Mouse (Mus musculus) hindbrain, embryonic 15.5 days (tissue): ENCODE measurements around the gene Pex12. TPM values are rescaled to one million over a fixed set of nuclear protein-coding genes. Genes with fewer than 3 reads are reported as not detected.
"Not testable (repeated sequence)": the region's sequence is repeated elsewhere in the genome, so short reads cannot be mapped to it uniquely, and the experiment has no call there.

Source experiments
- ATAC-seq: fragments of 200-750 bp; cut with Nextera tagmentation; 2 replicates; pipeline ENCODE4 v1.8.0; 2017; ENCODE audit warnings: low read depth, moderate number of reproducible peaks, moderate TSS enrichment; ENCODE audit not compliant: low FRiP score
- H3K27ac ChIP-seq: fragments of 300-500 bp; sonication (generic); replicated peaks from 2 replicates; pipeline ENCODE4 v1.5.1; 2015; ENCODE audit warnings: mild to moderate bottlenecking, inconsistent platforms
- H3K27me3 ChIP-seq: fragments of 300-500 bp; sonication (generic); 2 replicates; pipeline ENCODE4 v1.6.1; 2015; ENCODE audit warnings: control low read depth, inconsistent platforms
- H3K36me3 ChIP-seq: fragments of 300-500 bp; sonication (generic); 2 replicates; pipeline ENCODE4 v1.6.1; 2015; ENCODE audit warnings: control low read depth, inconsistent platforms
- H3K4me1 ChIP-seq: fragments of 300-500 bp; sonication (generic); replicated peaks from 2 replicates; pipeline ENCODE4 v1.6.1; 2015; ENCODE audit warnings: control low read depth, inconsistent platforms
- H3K4me2 ChIP-seq: fragments of 300-500 bp; sonication (generic); 2 replicates; pipeline ENCODE4 v1.6.1; 2015; ENCODE audit warnings: moderate library complexity, mild to moderate bottlenecking, inconsistent platforms
- H3K4me3 ChIP-seq: fragments of 300-500 bp; sonication (generic); 2 replicates; pipeline ENCODE4 v1.5.1; 2015; ENCODE audit warnings: mild to moderate bottlenecking, inconsistent platforms
- H3K9ac ChIP-seq: fragments of 300-500 bp; sonication (generic); 2 replicates; pipeline ENCODE4 v1.6.1; 2015; ENCODE audit warnings: inconsistent platforms
- H3K9me3 ChIP-seq: fragments of 300-500 bp; sonication (generic); 2 replicates; pipeline ENCODE4 v1.6.1; 2016; ENCODE audit warnings: control low read depth, inconsistent platforms
- WGBS: fragments of 180-500 bp; shearing (Covaris S2); methylation state at CpG from one replicate; pipeline ENCODE4 v1.1.7; 2015; 5-methylcytosine and 5-hydroxymethylcytosine counted together
- polyA plus RNA-seq: library from polyadenylated mRNA; unstranded; fragments of >200 nt; fragmentation: Nextera tagmentation; extraction: Ambion mirVana; gene quantifications from 2 replicates; pipeline ENCODE4 v1.2.1, GENCODE M21; 2015

Gene Pex12
- polyA plus RNA-seq, 1 experiment from 2014 or later: 15.6 TPM

- Histone ChIP-seq H3K4me1 (peaks cover 4% of the 10 kb centered on the region; the same call in 1 of the 2 replicates), H3K4me2 (no peak overlapping the region), H3K27me3 (no peaks in the 10 kb centered on the region), H3K36me3 (no peaks in the 10 kb centered on the region), H3K27ac (no peak overlapping the region), H3K9me3 (no peaks in the 10 kb centered on the region), H3K9ac (no peak overlapping the region), H3K4me3 (no peak overlapping the region)
- 90% methylated on average over 4 of the region's 4 CpGs for WGBS
- ATAC-seq: no peak
Observed at GRCm38 (mm10) chr11:83285627-83286026, 16.8 kb downstream of the Pex12 start.

GRCm38 (mm10) chr11:83282084-83282483 is 20.3 kb downstream of the Pex12 start:
- Histone ChIP-seq H3K9me3 (no peaks in the 10 kb centered on the region), H3K4me2 (no peak overlapping the region), H3K27me3 (no peaks in the 10 kb centered on the region), H3K9ac (no peak overlapping the region), H3K4me3 (no peak overlapping the region), H3K27ac (no peak overlapping the region), H3K36me3 (no peaks in the 10 kb centered on the region), H3K4me1 (no peaks in the 10 kb centered on the region)
- WGBS: 78% methylated on average over 2 of the region's 2 CpGs
- ATAC-seq: no peak

GRCm38 (mm10) chr11:83279691-83280090 is 22.7 kb downstream of the Pex12 start:
- Histone ChIP-seq H3K9ac (no peak overlapping the region), H3K9me3 (no peaks in the 10 kb centered on the region), H3K4me3 (no peak overlapping the region), H3K27me3 (no peaks in the 10 kb centered on the region), H3K4me2 (no peak overlapping the region), H3K36me3 (no peaks in the 10 kb centered on the region), H3K4me1 (no peaks in the 10 kb centered on the region), H3K27ac (no peak overlapping the region)
- WGBS: 75% methylated on average over 6 of the region's 6 CpGs
- no peak for ATAC-seq

DNA sequence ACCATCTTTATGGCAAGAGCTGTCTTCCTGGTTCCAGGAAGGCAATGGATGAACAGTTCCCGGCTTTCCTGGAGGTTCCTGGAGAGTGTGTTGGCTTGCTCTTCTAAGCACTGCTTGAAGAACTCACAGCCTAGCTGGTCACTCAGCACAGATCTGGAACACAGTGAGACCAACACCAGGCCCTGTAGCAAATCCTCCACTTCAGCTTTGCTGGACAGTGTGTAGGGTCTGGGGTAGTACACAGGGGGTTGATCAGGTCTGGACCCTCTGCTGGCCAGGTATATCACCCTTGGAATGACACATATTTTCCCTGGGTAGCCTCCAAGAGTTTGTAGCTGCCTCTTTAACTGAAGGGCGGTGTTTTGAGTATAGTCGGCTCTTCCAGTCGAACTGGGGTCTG is 23.4 kb downstream of the Pex12 start:
- 83% methylated on average over 4 of the region's 4 CpGs for WGBS
- H3K4me3 ChIP-seq: no peak overlapping the region
- no peaks in the 10 kb centered on the region for H3K9me3 ChIP-seq
- H3K9ac ChIP-seq: no peak overlapping the region
- H3K4me1 ChIP-seq: no peaks in the 10 kb centered on the region
- H3K27me3 ChIP-seq: no peaks in the 10 kb centered on the region
- no peak for ATAC-seq
- H3K4me2 ChIP-seq: no peak overlapping the region
- no peaks in the 10 kb centered on the region for H3K36me3 ChIP-seq
- no peak overlapping the region for H3K27ac ChIP-seq

GRCm38 (mm10) chr11:83276251-83276650 is 26.1 kb downstream of the Pex12 start:
- no peaks in the 10 kb centered on the region for H3K9me3 ChIP-seq
- 68% methylated on average over 7 of the region's 7 CpGs for WGBS
- H3K4me2 ChIP-seq: no peak overlapping the region
- H3K9ac ChIP-seq: no peak overlapping the region
- no peaks in the 10 kb centered on the region for H3K36me3 ChIP-seq
- no peaks in the 10 kb centered on the region for H3K4me1 ChIP-seq
- no peaks in the 10 kb centered on the region for H3K27me3 ChIP-seq
- H3K27ac ChIP-seq: no peak overlapping the region
- no peak for ATAC-seq
- H3K4me3 ChIP-seq: no peak overlapping the region

GRCm38 (mm10) chr11:83271951-83272843 is 30.2 kb downstream of the Pex12 start:
- no peak for ATAC-seq
- Histone ChIP-seq H3K9ac (no peak overlapping the region), H3K27me3 (no peaks in the 10 kb centered on the region), H3K27ac (peak overlapping the region; percentile 91), H3K9me3 (no peaks in the 10 kb centered on the region), H3K4me2 (peak overlapping the region; percentile 66), H3K36me3 (no peaks in the 10 kb centered on the region), H3K4me3 (no peak overlapping the region), H3K4me1 (peaks cover 4% of the 10 kb centered on the region; the same call in 1 of the 2 replicates)
- 23% methylated on average over 2 of the region's 2 CpGs for whole genome bisulfite sequencing

GRCm38 (mm10) chr11:83271151-83271950 is 31.0 kb downstream of the Pex12 start:
- ATAC-seq: peak; percentile 92
- no peaks in the 10 kb centered on the region for H3K27me3 ChIP-seq
- no peaks in the 10 kb centered on the region for H3K9me3 ChIP-seq
- WGBS: under 1% methylated on average over 26 of the region's 26 CpGs
- peak overlapping the region; percentile 48 for H3K4me3 ChIP-seq
- peaks cover 4% of the 10 kb centered on the region; the same call in 1 of the 2 replicates for H3K4me1 ChIP-seq
- peak overlapping the region; percentile 66 for H3K4me2 ChIP-seq
- peak overlapping the region; percentile 50 for H3K9ac ChIP-seq
- H3K27ac ChIP-seq: peak overlapping the region; percentile 91
- H3K36me3 ChIP-seq: no peaks in the 10 kb centered on the region

DNA sequence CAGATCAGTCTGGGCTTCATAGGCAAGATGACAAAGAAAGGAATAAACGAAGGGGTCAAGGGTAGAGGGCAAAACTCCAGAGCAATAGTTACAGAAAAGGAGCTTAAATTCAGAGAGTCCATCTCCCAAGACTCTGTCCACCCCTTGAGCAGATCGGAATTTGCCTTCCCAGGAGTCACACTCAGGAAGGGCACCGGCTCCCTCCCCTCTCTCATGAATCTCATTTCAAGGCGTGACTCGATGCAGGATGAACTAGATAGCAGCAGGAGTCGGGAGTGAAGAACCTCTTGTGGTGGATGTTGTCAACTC is 31.6 kb downstream of the Pex12 start:
- Histone ChIP-seq H3K9ac (peak overlapping the region; percentile 50), H3K4me1 (peaks cover 4% of the 10 kb centered on the region; the same call in 1 of the 2 replicates), H3K9me3 (no peaks in the 10 kb centered on the region), H3K36me3 (no peaks in the 10 kb centered on the region), H3K27me3 (no peaks in the 10 kb centered on the region), H3K27ac (peak overlapping the region; percentile 91), H3K4me2 (peak overlapping the region; percentile 66), H3K4me3 (peak overlapping the region; percentile 48)
- peak; percentile 47; the same call in 1 of the 2 replicates for ATAC-seq
- under 1% methylated on average over 6 of the region's 6 CpGs for WGBS

- Histone ChIP-seq H3K4me1 (no peaks in the 10 kb centered on the region), H3K4me2 (no peak overlapping the region), H3K9ac (no peak overlapping the region), H3K36me3 (no peaks in the 10 kb centered on the region), H3K4me3 (no peak overlapping the region), H3K27me3 (no peaks in the 10 kb centered on the region), H3K9me3 (no peaks in the 10 kb centered on the region), H3K27ac (no peak overlapping the region)
- 62% methylated on average over 3 of the region's 3 CpGs for WGBS
- ATAC-seq: no peak
Observed at GRCm38 (mm10) chr11:83263146-83263545, 39.2 kb downstream of the Pex12 start.

GRCm38 (mm10) chr11:83262673-83263072 is 39.7 kb downstream of the Pex12 start:
- Histone ChIP-seq H3K9ac (no peak overlapping the region), H3K4me1 (no peaks in the 10 kb centered on the region), H3K4me3 (no peak overlapping the region), H3K9me3 (no peaks in the 10 kb centered on the region), H3K27ac (no peak overlapping the region), H3K36me3 (no peaks in the 10 kb centered on the region), H3K27me3 (no peaks in the 10 kb centered on the region), H3K4me2 (no peak overlapping the region)
- 98% methylated on average over 1 of the region's 1 CpGs for WGBS
- no peak for ATAC-seq

DNA sequence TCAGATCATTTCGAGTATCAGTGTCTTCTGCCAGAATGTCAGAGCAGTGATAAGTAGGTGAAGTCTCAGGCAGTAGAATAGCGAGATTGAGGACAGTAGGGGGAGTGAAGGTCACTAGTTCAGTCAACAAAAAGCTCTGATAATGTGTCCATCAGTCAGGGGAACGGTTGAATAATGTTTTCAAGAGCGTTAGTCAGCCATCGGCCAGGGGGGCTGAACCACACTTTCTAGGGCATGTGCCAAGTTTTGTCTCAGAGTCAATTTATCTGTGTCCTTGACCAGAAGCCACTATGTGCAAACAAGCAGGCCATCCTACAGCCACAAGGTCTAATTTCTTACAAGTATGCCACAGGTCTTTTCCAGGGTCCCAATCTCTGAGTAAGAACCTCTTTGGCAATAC is 45.2 kb downstream of the Pex12 start:
- H3K9ac ChIP-seq, ATAC-seq, H3K4me3 ChIP-seq, H3K27me3 ChIP-seq, H3K4me2 ChIP-seq, H3K9me3 ChIP-seq, H3K4me1 ChIP-seq, H3K36me3 ChIP-seq, H3K27ac ChIP-seq: not testable (repeated sequence)
- 56% methylated on average over 5 of the region's 5 CpGs for WGBS
